In the genomic region with DNA sequence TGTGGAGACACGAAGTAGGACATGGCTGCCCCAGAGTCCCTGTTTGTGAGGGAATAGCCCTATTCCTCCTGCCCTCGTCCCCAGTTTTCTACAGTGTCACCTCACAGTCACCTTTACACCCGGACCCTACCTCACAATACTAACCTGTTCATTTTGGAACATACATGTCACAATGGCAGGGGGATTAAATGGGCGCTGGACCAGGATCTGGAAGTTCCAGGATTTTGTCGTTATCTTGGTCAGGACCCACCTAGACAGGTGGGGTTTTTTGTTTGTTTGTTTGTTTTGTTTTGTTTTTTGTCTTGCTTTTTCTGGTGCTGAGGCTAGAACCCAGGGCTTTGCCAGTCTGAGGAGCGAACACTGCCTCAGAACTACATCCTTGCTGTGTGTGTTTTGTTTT, we compare ENCODE assay signal across 28 mouse cellular contexts. TPM values are rescaled to one million over a fixed set of nuclear protein-coding genes. Genes with fewer than 3 reads are reported as not detected.
DNase-seq lines count a peak whose midpoint lies in the region; ATAC-seq and TF ChIP-seq lines count a peak whose summit lies in the region.
"Had no signal": no experiment of that assay in that cellular context is flagged by ENCODE, and none has a peak within 500 bp of the region (broad histone marks: within the 10 kb centered on the region; RNA-seq: fewer than 3 reads in every experiment).

A gene (minus strand): TSS at position 101 of the 400 bp plus-strand sequence.

- H3K36me3 ChIP-seq in liver, embryonic 12.5 days: peaks cover 36% of the 10 kb centered on the region
- H3K36me3 ChIP-seq in liver, postnatal 0 days (replicated peaks; ENCODE audit: insufficient read depth, low read length): peaks cover 18% of the 10 kb centered on the region; the same call in 1 of the 2 replicates
- H3K36me3 ChIP-seq in testis, adult 2 months (ENCODE audit: control insufficient read depth, insufficient read depth, low read length): no peaks in the 10 kb centered on the region
- H3K36me3 ChIP-seq in ES-E14 (ENCODE audit: control insufficient read depth, insufficient read depth, low read length, poor library complexity, severe bottlenecking): peaks cover 39% of the 10 kb centered on the region
- H3K36me3 ChIP-seq in neural tube, embryonic 15.5 days: peaks cover 46% of the 10 kb centered on the region

- no peak within 1 kb of the TSS for H3K9ac ChIP-seq in liver, embryonic 12.5 days
- no peak within 1 kb of the TSS for H3K9ac ChIP-seq in liver, postnatal 0 days (replicated peaks)
- H3K9ac ChIP-seq in ES-E14 (ENCODE audit: insufficient read depth, low read depth, low read length, poor library complexity, severe bottlenecking): peak within 1 kb of the TSS; percentile 33
- H3K9ac ChIP-seq in neural tube, embryonic 15.5 days (replicated peaks): no peak within 1 kb of the TSS
- H3K9ac ChIP-seq: heart, embryonic 12.5 days; heart, embryonic 15.5 days; hindbrain, embryonic 14.5 days had no signal

- no peaks in the 10 kb centered on the region for H3K9me3 ChIP-seq in liver, embryonic 12.5 days (replicated peaks)
- H3K9me3 ChIP-seq in liver, postnatal 0 days (ENCODE audit: low read length): no peaks in the 10 kb centered on the region
- H3K9me3 ChIP-seq in ES-E14 (ENCODE audit: control insufficient read depth, insufficient read depth, low read depth, low read length): no peaks in the 10 kb centered on the region
- no peaks in the 10 kb centered on the region for H3K9me3 ChIP-seq in neural tube, embryonic 15.5 days (replicated peaks)
- H3K9me3 ChIP-seq: heart, embryonic 12.5 days; heart, embryonic 15.5 days; hindbrain, embryonic 10.5 days had no signal

- in situ Hi-C loops in ES-E14 (cut with MboI; ENCODE audit: low sequenced_read_pairs in 2 of 2, unreplicated experiment in 2 of 2): no loop called here

- WGBS in liver, embryonic 12.5 days (ENCODE audit: insufficient replicate concordance): 76% methylated on average over 6 of the region's 6 CpGs
- WGBS in liver, postnatal 0 days (ENCODE audit: insufficient replicate concordance): 84% methylated on average over 6 of the region's 6 CpGs
- WGBS in neural tube, embryonic 15.5 days: 95% methylated on average over 6 of the region's 6 CpGs

- TF ChIP-seq CTCF in liver, postnatal 0 days (IDR thresholded peaks at IDR 0.05; ENCODE audit: low read depth): no peak
- TF ChIP-seq CTCF in testis, adult 2 months (IDR thresholded peaks at IDR 0.05; ENCODE audit: control insufficient read depth, insufficient read depth, insufficient replicate concordance, low read depth, low read length): no peak

- H3K27ac ChIP-seq in liver, embryonic 12.5 days: peak within 1 kb of the TSS; percentile 15; the same call in 1 of the 2 replicates
- H3K27ac ChIP-seq in liver, postnatal 0 days (ENCODE audit: low read depth): no peak within 1 kb of the TSS
- peak within 1 kb of the TSS; percentile 80 for H3K27ac ChIP-seq in testis, adult 2 months (ENCODE audit: control insufficient read depth, insufficient read depth, low read depth, low read length)
- H3K27ac ChIP-seq in ES-E14 (ENCODE audit: insufficient read depth, low read depth, low read length, poor library complexity, severe bottlenecking): peak within 1 kb of the TSS; percentile 54
- no peak within 1 kb of the TSS for H3K27ac ChIP-seq in neural tube, embryonic 15.5 days (replicated peaks)
- H3K27ac ChIP-seq: heart, embryonic 15.5 days; hindbrain, embryonic 10.5 days; hindbrain, embryonic 14.5 days had no signal

- TF ChIP-seq EP300 in liver, postnatal 0 days (IDR thresholded peaks at IDR 0.05; ENCODE audit: low read depth): no peak

- H3K4me2 ChIP-seq in liver, embryonic 12.5 days: 0 out of 2 replicates have a peak within 1 kb of the TSS, but pooled peaks have one; percentile 7
- no peak within 1 kb of the TSS for H3K4me2 ChIP-seq in liver, postnatal 0 days (ENCODE audit: low read depth, low read length)
- no peak within 1 kb of the TSS for H3K4me2 ChIP-seq in neural tube, embryonic 15.5 days
- H3K4me2 ChIP-seq: heart, embryonic 12.5 days; heart, embryonic 15.5 days; hindbrain, embryonic 14.5 days had no signal

- peaks cover 32% of the 10 kb centered on the region for H3K4me1 ChIP-seq in liver, embryonic 12.5 days
- H3K4me1 ChIP-seq in liver, postnatal 0 days (ENCODE audit: insufficient read depth): peaks cover 12% of the 10 kb centered on the region
- peaks cover 10% of the 10 kb centered on the region for H3K4me1 ChIP-seq in testis, adult 2 months (ENCODE audit: control insufficient read depth, insufficient read depth, low read length)
- H3K4me1 ChIP-seq in ES-E14 (ENCODE audit: control insufficient read depth in 2 of 2, insufficient read depth in 2 of 2, low read length in 2 of 2, poor library complexity in 1 of 2): peaks cover 6 to 29% of the 10 kb centered on the region in 2 experiments; a peak in 3 of 4 replicates
- peaks cover 34% of the 10 kb centered on the region for H3K4me1 ChIP-seq in neural tube, embryonic 15.5 days

- H3K4me3 ChIP-seq in liver, embryonic 12.5 days: no peak within 1 kb of the TSS
- H3K4me3 ChIP-seq in liver, postnatal 0 days (ENCODE audit: low read depth, low read length): no peak within 1 kb of the TSS
- peak within 1 kb of the TSS; percentile 23 for H3K4me3 ChIP-seq in testis, adult 2 months (ENCODE audit: control insufficient read depth, low read depth, low read length)
- H3K4me3 ChIP-seq in ES-E14 (ENCODE audit: insufficient read depth in 1 of 2, low read depth in 1 of 2, low read length in 2 of 2, poor library complexity in 1 of 2, severe bottlenecking in 1 of 2): peak within 1 kb of the TSS in 1 of 2 experiments; percentile 21; a peak in 1 of 4 replicates
- H3K4me3 ChIP-seq in neural tube, embryonic 15.5 days (replicated peaks): no peak within 1 kb of the TSS
- H3K4me3 ChIP-seq: heart, embryonic 12.5 days; heart, embryonic 15.5 days; hindbrain, embryonic 10.5 days had no signal

- H3K27me3 ChIP-seq in liver, embryonic 12.5 days (replicated peaks): no peaks in the 10 kb centered on the region
- H3K27me3 ChIP-seq in liver, postnatal 0 days (ENCODE audit: insufficient read depth, low read length): no peaks in the 10 kb centered on the region
- no peaks in the 10 kb centered on the region for H3K27me3 ChIP-seq in testis, adult 2 months (ENCODE audit: control insufficient read depth, insufficient read depth, low read length)
- H3K27me3 ChIP-seq in neural tube, embryonic 15.5 days (replicated peaks): no peaks in the 10 kb centered on the region
- H3K27me3 ChIP-seq: heart, embryonic 12.5 days; heart, embryonic 15.5 days had no signal

- peak; percentile 49; the same call in 1 of the 2 replicates for TF ChIP-seq POLR2A in testis, adult 2 months (IDR thresholded peaks at IDR 0.05; ENCODE audit: control insufficient read depth, low read depth, low read length)

- no peak for ATAC-seq in liver, embryonic 12.5 days
- ATAC-seq in liver, postnatal 0 days: no peak
- ATAC-seq in neural tube, embryonic 15.5 days (ENCODE audit: low FRiP score): no peak
- ATAC-seq: activated CD4-positive, CD25-positive, alpha-beta regulatory T cell, adult 4 months; CD4-positive, CD25-positive, alpha-beta regulatory T cell, adult 4 months; forebrain, embryonic 14.5 days had no signal

- no peak for DNase-seq in liver, postnatal 0 days
- no peak for DNase-seq in testis, postnatal 14 days (ENCODE audit: low spot score)
- DNase-seq in ES-E14 (ENCODE audit: low read depth, low spot score): no peak
- DNase-seq in urinary bladder, postnatal 14 days (ENCODE audit: low spot score): no peak
- DNase-seq: adrenal gland, adult 8-10 months; adrenal gland, postnatal 25 days; cerebellum, adult 18-20 months; cerebellum, adult 9-10 months; cerebellum, postnatal 14 days; gastrocnemius, postnatal 25 days; heart, adult 18-20 months; heart, postnatal 10 days; heart, postnatal 36 days had no signal

TF ChIP-seq in ES-E14, 5 proteins besides CTCF, POLR2A, EP300 and RAD21:
- TF ChIP-seq HCFC1 (IDR thresholded peaks at IDR 0.05; ENCODE audit: borderline replicate concordance, insufficient read depth, low read length): no peak
- TF ChIP-seq ZC3H11A (IDR thresholded peaks at IDR 0.05; ENCODE audit: borderline replicate concordance, low read depth, low read length): no peak

RNA-seq across cellular contexts. Expression of the gene that starts here (rescaled TPM):
- polyA plus RNA-seq in liver, embryonic 12.5 days (2016; fragmentation: Nextera tagmentation; extraction: Ambion mirVana): not detected in 2 replicates
- not detected in 2 replicates for polyA plus RNA-seq in liver, postnatal 0 days (2015; fragmentation: Nextera tagmentation; extraction: Ambion mirVana)
- polyA plus RNA-seq in testis, adult 2 months (2012; rRNA removed): 154 and 173 TPM in 2 replicates
- total RNA-seq in ES-E14 (2012; rRNA removed): 0.95 and 1.1 TPM in 2 replicates
- polyA plus RNA-seq in neural tube, embryonic 15.5 days (2015; fragmentation: Nextera tagmentation; extraction: Ambion mirVana): not detected in 2 replicates
- total RNA-seq: adrenal gland, postnatal 25 days; gastrocnemius, adult 8-10 months; gastrocnemius, postnatal 25 days had no signal
- polyA plus RNA-seq: activated CD4-positive, CD25-positive, alpha-beta regulatory T cell, adult 4 months; C2C12; CD4-positive, CD25-positive, alpha-beta regulatory T cell, adult 4 months; embryonic facial prominence, embryonic 14.5 days; forebrain, embryonic 11.5 days; forebrain, embryonic 14.5 days; heart, embryonic 12.5 days; heart, embryonic 15.5 days; hindbrain, embryonic 10.5 days; hindbrain, embryonic 14.5 days; intestine, embryonic 14.5 days had no signal

Comparison
In these comparisons a context has a peak if more than half of its experiments do, and no peak if none do; other contexts are left out.
1. RNA of the gene that starts here (polyA plus RNA-seq): 154 to 173 TPM in testis, adult 2 months; not detected in liver, embryonic 12.5 days, not detected in liver, postnatal 0 days and not detected in neural tube, embryonic 15.5 days; every median in the first group is over 100 times any median in the second.
2. H3K27ac ChIP-seq: peak in liver, embryonic 12.5 days (single experiment), testis, adult 2 months (single experiment) and ES-E14 (single experiment); none in liver, postnatal 0 days (single experiment) and neural tube, embryonic 15.5 days (single experiment).